Mouse (Mus musculus) lung, postnatal 0 days (tissue): ENCODE measurements at regions not wholly inside any gene's neighbourhood (a gene's known extent, or its start where the extent isn't known, plus 50 kb on each side); places are given as distances from the start of the nearest gene placed in this dataset.

Experiments
- CTCF ChIP-seq: IDR thresholded peaks from 2 replicates; pipeline ENCODE4 v1.5.1; 2016; ENCODE audit warnings: antibody characterized with exemption, mild to moderate bottlenecking
- EP300 ChIP-seq: IDR thresholded peaks from 2 replicates; pipeline ENCODE4 v1.6.1; 2016; ENCODE audit warnings: antibody characterized with exemption, mild to moderate bottlenecking, control low read depth

DNA sequence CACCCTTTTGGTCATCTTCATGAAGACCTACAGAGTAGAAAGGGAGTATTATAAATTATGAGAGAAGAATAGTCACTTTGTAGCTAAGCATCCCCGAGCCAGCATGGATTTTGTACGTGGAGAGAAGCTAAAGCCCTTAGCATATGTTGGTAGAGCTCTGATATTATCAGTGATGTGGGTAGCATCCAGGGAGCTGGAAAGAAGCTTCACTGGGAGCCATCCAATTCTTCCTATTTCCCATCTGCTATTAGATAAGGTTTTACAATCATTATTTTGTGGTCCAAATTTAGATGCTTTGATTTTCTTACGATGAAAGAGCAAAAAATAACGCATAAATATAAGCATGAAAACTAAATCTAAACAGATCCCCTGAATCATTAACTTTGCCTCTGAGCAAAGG, 353.6 kb upstream of the Trpc7 start:
- TF ChIP-seq EP300 (no peak), CTCF (no peak)
